Mouse (Mus musculus) megakaryocyte, embryonic 14.5 days (primary cell): ENCODE data around the gene Casp3. TPM values are rescaled to one million over a fixed set of nuclear protein-coding genes. Genes with fewer than 3 reads are reported as not detected.

ENCODE experiments used
- H3K27me3 ChIP-seq: replicated peaks from 2 replicates; pipeline ENCODE3; 2012; ENCODE audit warnings: inconsistent platforms
- H3K36me3 ChIP-seq: replicated peaks from 2 replicates; pipeline ENCODE3; 2012; ENCODE audit warnings: low read length, inconsistent platforms, mixed read lengths
- H3K4me1 ChIP-seq: 2 replicates; pipeline ENCODE4 v1.6.1; 2012; ENCODE audit warnings: inconsistent platforms
- H3K4me3 ChIP-seq: replicated peaks from 2 replicates; pipeline ENCODE3; 2012; ENCODE audit warnings: moderate library complexity, mild to moderate bottlenecking, inconsistent platforms
- H3K9me3 ChIP-seq: 2 replicates; pipeline ENCODE4 v1.6.1; 2012; ENCODE audit warnings: inconsistent platforms
- FLI1 ChIP-seq: IDR thresholded peaks from 2 replicates; pipeline ENCODE4 v1.6.1; 2012; ENCODE audit warnings: low read length, inconsistent platforms, mixed read lengths
- GATA1 ChIP-seq: IDR thresholded peaks from 3 replicates; pipeline ENCODE4 v1.6.1; 2012; ENCODE audit warnings: mixed read lengths, low read length, inconsistent platforms, borderline replicate concordance
- polyA plus RNA-seq: library from polyadenylated mRNA; stranded (reverse); fragments of >175 nt; gene quantifications from 2 replicates; pipeline ENCODE4 v1.2.3, GENCODE M21; 2012; ENCODE audit warnings: low replicate concordance; ENCODE audit not compliant: insufficient read depth

Gene Casp3
- polyA plus RNA-seq, 1 experiment: 12.1 TPM

DNA sequence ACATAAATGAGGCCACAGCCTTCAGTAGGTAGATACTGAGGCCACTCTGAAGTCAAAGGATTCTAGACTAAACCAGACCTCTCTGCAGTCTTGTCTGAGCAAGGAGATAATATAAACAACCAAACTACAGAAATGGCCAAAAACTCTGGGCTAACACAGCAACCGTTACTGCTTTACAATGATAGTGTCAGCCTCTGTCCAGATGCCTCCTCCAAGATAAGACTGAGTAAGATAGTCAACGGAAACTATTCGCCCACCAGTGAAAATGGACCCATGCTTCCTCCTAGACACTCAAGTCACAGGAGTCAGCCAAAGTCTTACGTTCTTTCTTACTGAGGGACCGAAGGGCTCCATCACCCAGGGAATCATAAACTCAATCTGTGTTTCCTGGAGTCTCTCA is 29.2 kb upstream of the Casp3 start:
- peaks cover 14% of the 10 kb centered on the region for H3K4me1 ChIP-seq
- H3K36me3 ChIP-seq: peaks cover 55% of the 10 kb centered on the region
- no peak for TF ChIP-seq FLI1
- TF ChIP-seq GATA1: no peak
- no peak overlapping the region for H3K4me3 ChIP-seq
- H3K27me3 ChIP-seq: no peaks in the 10 kb centered on the region
- no peaks in the 10 kb centered on the region for H3K9me3 ChIP-seq

DNA sequence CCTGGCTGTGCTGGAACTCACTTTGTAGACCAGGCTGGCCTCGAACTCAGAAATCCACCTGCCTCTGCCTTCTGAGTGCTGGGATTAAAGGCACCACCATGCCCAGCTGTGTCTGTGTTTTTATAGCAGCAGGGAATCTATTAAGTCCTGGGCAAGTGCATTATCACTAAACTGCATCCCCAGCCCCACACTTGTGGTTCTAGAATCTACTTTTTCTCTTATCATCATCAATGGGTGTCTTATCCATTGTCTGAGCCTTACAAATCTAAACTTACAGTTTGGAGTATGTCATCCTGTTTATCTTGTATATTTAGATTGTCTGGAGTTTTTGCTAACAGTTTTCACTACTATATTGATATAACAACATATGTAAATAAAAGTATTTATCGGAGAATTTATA is 28.4 kb upstream of the Casp3 start:
- Histone ChIP-seq H3K36me3 (peaks cover 57% of the 10 kb centered on the region), H3K4me1 (peaks cover 21% of the 10 kb centered on the region), H3K27me3 (no peaks in the 10 kb centered on the region), H3K9me3 (no peaks in the 10 kb centered on the region), H3K4me3 (no peak overlapping the region)
- TF ChIP-seq FLI1 (no peak), GATA1 (no peak)

DNA sequence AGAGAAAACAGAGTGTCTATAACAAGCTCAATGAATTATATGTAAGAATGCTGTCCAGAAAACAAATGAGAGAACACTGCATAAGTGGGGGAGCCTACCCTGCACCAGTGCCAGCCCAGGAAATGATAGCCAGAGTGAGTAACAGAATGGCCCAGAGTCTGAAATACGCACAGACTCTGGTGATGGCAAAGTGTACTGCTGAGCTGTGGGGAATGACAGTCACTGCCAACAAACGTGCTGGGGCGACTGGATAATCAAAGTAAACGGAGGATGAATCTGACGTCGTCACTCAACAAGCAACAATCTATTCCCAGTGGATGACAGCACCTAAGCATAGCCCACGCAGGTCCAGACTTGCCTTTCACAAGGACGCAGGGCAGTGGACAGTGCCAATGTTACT is 24.0 kb upstream of the Casp3 start:
- Histone ChIP-seq H3K4me1 (peaks cover 50% of the 10 kb centered on the region), H3K36me3 (peaks cover 60% of the 10 kb centered on the region), H3K27me3 (no peaks in the 10 kb centered on the region), H3K9me3 (no peaks in the 10 kb centered on the region), H3K4me3 (no peak overlapping the region)
- TF ChIP-seq FLI1 (no peak), GATA1 (no peak)

DNA sequence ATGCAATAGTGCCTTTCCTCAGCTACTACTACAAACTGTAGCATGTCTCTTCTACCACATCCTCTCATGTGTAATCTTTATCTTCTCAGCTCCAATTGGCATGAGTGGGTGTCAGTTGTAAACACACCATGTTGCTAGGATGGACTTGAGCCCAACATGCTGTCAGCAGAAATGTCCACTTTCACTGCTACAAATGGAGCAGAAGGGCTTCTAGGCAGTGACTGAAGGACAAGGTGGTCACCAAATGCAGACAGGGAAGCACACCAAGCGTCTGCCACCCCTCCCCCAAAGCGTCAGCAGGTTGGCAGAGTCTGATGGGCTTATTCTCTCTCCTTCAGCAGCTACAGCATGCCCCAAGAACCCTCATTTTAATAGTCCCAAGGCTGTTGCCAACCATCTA is 23.3 kb upstream of the Casp3 start:
- Histone ChIP-seq H3K27me3 (no peaks in the 10 kb centered on the region), H3K4me3 (no peak overlapping the region), H3K36me3 (peaks cover 60% of the 10 kb centered on the region), H3K4me1 (peaks cover 58% of the 10 kb centered on the region), H3K9me3 (no peaks in the 10 kb centered on the region)
- TF ChIP-seq FLI1: no peak
- no peak for TF ChIP-seq GATA1

DNA sequence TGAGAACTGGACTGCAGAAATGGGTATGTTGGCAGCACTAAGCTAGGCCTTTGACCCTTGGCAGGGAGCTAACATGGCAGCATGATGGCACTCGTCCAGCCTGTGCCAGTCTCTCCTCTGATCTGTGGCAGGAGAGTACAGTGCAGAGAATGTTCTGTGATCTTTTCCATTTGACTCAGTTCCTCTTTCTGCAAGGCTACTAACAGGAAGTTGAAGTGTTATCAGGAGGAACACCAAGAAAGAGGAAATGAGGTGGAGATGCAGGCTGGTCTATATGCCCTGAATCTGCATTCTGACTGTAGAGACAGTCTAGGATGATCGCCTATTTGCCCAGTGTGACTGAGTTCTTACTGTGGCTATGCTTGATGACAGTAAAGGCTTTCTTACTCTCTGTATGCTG is 21.5 kb upstream of the Casp3 start:
- Histone ChIP-seq H3K36me3 (peaks cover 56% of the 10 kb centered on the region), H3K4me1 (peaks cover 76% of the 10 kb centered on the region), H3K27me3 (no peaks in the 10 kb centered on the region)

DNA sequence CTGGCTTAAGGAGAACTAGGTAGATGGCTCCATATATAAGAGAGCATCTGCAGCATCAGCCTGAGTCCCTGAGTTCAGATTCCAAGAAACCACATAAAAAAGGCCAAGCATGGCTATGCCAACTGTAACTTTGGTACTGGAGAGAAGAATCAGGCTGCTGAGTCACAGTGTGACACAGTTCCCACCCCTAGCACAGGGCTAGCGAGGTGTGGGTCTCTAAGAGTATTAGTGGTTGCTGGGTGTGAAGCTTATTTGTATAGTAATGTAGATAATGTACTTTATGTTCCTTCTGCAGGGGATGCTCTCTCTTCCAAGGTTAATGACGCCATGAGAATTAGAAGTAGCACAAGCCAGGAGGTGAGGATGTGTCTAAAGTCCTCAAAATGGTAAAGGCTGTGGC is 20.6 kb upstream of the Casp3 start:
- Histone ChIP-seq H3K4me3 (no peak overlapping the region), H3K9me3 (no peaks in the 10 kb centered on the region), H3K36me3 (peaks cover 55% of the 10 kb centered on the region), H3K4me1 (peaks cover 85% of the 10 kb centered on the region), H3K27me3 (no peaks in the 10 kb centered on the region)
- TF ChIP-seq FLI1: no peak
- no peak for TF ChIP-seq GATA1

More for the DNA sequence above, 21.5 kb upstream of the Casp3 start:
- Histone ChIP-seq H3K4me3 (peak overlapping the region; percentile 70), H3K9me3 (no peaks in the 10 kb centered on the region)
- no peak for TF ChIP-seq GATA1
- no peak for TF ChIP-seq FLI1

DNA sequence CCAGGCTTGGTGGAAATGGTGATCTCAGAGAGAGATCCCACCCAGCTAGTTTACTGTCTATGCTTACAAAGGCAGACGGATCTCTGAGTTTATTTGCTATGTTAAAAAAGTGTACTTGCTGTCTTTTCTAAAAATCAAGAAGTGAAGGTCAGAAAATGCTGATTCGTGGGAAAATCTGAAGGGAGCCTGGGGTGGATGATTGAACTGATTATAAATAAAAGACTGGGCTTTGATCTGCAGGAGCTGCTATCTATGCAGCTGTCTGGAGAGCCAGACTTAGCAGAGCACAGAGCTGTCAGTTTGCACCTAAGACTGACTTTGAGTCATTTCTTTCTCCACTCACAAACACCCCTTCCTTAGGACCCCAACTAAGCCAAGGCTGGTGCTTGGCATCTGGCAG is 19.7 kb upstream of the Casp3 start:
- TF ChIP-seq FLI1 (no peak), GATA1 (no peak)
- Histone ChIP-seq H3K27me3 (no peaks in the 10 kb centered on the region), H3K9me3 (no peaks in the 10 kb centered on the region), H3K4me3 (no peak overlapping the region), H3K4me1 (peaks cover 84% of the 10 kb centered on the region), H3K36me3 (peaks cover 54% of the 10 kb centered on the region)

DNA sequence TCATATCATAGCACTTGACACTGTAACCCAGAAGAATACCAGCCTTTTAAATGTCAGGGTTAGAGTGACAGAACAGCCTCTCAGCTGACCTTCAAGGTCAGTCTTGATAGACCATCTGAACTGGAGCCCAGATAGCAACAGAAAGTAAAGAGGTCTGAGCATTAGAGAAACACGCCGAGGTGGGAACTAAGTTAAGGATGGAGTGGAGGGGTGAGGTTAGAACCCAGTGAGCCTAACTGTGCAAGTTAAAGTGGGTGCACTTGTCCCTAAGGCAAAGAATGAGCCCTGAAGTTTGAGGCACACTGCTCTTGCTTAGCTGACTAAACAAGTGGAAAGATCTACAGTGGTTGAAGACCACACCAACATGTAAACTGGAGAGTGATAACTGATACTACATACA is 19.0 kb upstream of the Casp3 start:
- Histone ChIP-seq H3K27me3 (no peaks in the 10 kb centered on the region), H3K4me1 (peaks cover 77% of the 10 kb centered on the region), H3K36me3 (peaks cover 55% of the 10 kb centered on the region), H3K4me3 (peak overlapping the region; percentile 31), H3K9me3 (no peaks in the 10 kb centered on the region)
- TF ChIP-seq FLI1 (no peak), GATA1 (no peak)

DNA sequence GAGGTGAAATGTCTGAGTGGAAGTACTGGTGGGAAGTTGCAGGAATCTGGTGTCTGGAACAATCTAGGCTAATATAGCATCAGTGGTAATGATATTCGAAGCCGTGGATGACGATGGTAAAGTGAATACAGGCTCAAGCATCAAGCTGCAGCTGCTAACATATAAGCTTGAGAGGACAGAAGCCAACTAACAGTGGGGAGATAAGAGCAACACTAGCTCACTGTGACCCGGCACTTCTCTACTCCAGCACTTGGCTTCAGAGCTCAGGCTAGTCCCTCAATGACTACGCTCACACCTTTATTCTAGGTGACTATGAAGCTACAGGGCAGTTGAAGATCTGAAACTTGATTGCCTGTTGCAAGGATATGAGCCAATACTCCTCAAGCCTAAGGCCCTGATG is 18.3 kb upstream of the Casp3 start:
- Histone ChIP-seq H3K4me1 (peaks cover 70% of the 10 kb centered on the region), H3K36me3 (peaks cover 56% of the 10 kb centered on the region), H3K9me3 (no peaks in the 10 kb centered on the region), H3K27me3 (no peaks in the 10 kb centered on the region), H3K4me3 (peak overlapping the region; percentile 0)
- TF ChIP-seq FLI1 (no peak), GATA1 (no peak)

DNA sequence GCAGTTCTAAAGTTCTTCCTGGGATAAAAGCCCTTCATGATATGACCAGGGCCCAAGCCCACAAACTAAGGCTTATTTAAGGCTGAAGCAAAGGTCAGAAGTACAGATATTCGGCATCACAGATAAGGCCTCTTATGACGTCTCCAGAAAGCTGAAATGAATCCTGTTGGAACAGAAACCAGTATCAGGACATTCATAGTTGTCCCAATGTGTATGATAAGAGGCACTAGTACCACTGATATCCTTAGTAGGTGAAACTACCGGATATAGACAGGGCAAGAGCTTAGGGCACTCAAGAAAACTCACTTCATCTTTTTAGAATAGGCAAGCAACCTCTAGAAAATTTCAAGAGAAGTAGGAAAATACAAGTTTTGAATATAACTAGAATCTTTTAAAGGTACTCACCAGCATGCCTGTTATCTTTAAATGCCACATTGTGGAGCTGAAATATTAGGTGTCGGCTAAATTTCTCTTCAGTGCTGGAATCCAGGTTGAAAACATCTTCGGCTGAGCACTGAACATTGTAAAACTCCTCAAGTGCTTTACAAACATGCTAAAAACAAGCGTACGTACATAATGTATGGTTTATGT is 17.7 kb upstream of the Casp3 start:
- H3K4me1 ChIP-seq: peaks cover 67% of the 10 kb centered on the region
- TF ChIP-seq FLI1 (no peak), GATA1 (no peak)
- H3K4me3 ChIP-seq: no peak overlapping the region
- peaks cover 56% of the 10 kb centered on the region for H3K36me3 ChIP-seq
- H3K27me3 ChIP-seq: no peaks in the 10 kb centered on the region
- H3K9me3 ChIP-seq: no peaks in the 10 kb centered on the region

DNA sequence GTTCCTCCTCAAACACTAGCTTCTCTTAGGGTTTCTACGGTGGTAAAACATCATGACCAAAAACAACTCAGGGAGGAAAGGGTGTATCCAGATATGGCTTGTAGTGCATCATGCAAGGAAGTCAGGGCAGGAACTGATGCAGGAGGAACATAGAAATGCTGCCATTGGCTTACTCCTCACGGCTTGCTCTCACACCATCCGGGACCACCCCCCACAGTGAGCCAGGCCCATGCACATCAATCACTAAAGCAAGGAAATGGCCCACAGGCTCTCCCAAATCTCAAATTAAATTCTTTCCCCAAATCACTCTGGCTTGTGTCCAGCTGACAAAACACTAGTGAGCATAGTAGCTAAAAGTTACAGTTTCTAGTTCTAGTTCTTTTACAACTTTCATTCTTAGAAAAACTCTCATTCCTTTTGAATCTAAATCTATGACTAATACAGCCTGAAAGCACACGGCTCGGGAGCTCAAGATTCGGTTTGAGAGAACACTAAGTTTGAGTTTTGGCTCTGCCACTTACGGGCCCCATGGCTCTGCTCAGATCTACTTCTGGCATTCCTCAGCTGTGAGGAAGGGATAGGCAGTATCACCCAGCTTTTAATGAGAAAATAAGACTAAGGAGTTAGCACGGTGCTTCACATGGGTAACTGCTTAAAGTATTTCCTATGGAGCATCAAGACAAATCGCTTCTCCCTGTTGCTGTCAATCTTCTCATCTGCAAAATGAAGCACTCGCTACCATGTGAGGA is 16.0 kb upstream of the Casp3 start:
- peak overlapping the region; percentile 70 for H3K4me3 ChIP-seq
- no peaks in the 10 kb centered on the region for H3K27me3 ChIP-seq
- peaks cover 53% of the 10 kb centered on the region for H3K4me1 ChIP-seq
- peaks cover 61% of the 10 kb centered on the region for H3K36me3 ChIP-seq
- no peaks in the 10 kb centered on the region for H3K9me3 ChIP-seq
- TF ChIP-seq FLI1: no peak
- TF ChIP-seq GATA1: no peak
